Mouse (Mus musculus): ENCODE measurements around the gene Ptms. TPM values are rescaled to one million over a fixed set of nuclear protein-coding genes. Genes with fewer than 3 reads are reported as not detected.

The Ptms gene
- polyA plus RNA-seq, 1 experiment: 192 TPM

- 82% methylated on average over 3 of the region's 3 CpGs for WGBS
Measured at GRCm38 (mm10) chr6:124958127-124958526, 38.2 kb upstream of the Ptms start.

DNA sequence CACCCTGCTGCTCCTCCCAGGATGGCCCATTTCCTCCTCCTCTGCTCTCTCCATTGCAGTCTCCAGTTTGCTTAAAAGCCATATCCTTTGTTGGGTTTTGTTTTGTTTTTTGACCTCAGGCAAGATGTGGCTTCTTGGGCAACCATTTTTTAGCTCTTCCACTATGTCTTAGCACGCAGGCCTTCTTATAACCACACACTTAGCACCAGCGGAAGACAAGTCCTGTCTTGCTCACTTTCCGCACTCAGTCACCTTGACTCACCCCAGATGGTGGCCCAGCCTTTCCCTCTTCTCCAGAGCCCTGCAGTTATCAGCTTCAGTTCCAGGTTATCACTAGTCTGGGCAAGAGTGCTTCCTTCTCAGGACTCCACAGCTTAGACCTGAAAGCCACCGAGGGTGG lies 35.3 kb upstream of the Ptms start:
- Histone ChIP-seq H3K27ac (ENCODE audit: control insufficient read depth, insufficient read depth, low read depth, low read length, poor library complexity) (no peak overlapping the region), H3K4me1 (ENCODE audit: control insufficient read depth, insufficient read depth, low read length) (no peaks in the 10 kb centered on the region; the same call in 1 of the 2 replicates), H3K4me3 (replicated peaks; ENCODE audit: control insufficient read depth, low read depth, low read length) (no peak overlapping the region)
- no peak for TF ChIP-seq POLR2A (IDR thresholded peaks at IDR 0.05; ENCODE audit: borderline replicate concordance, control insufficient read depth, low read depth, low read length)
- TF ChIP-seq CTCF (IDR thresholded peaks at IDR 0.05; ENCODE audit: control insufficient read depth, insufficient read depth, low read length): no peak
- 84% methylated on average over 4 of the region's 4 CpGs for WGBS

More at GRCm38 (mm10) chr6:124958127-124958526, 38.2 kb upstream of the Ptms start:
- Histone ChIP-seq H3K27ac (ENCODE audit: control insufficient read depth, insufficient read depth, low read depth, low read length, poor library complexity) (no peak overlapping the region), H3K4me1 (ENCODE audit: control insufficient read depth, insufficient read depth, low read length) (no peaks in the 10 kb centered on the region; the same call in 1 of the 2 replicates), H3K4me3 (replicated peaks; ENCODE audit: control insufficient read depth, low read depth, low read length) (no peak overlapping the region)
- no peak for TF ChIP-seq POLR2A (IDR thresholded peaks at IDR 0.05; ENCODE audit: borderline replicate concordance, control insufficient read depth, low read depth, low read length)
- no peak for TF ChIP-seq CTCF (IDR thresholded peaks at IDR 0.05; ENCODE audit: control insufficient read depth, insufficient read depth, low read length)

- 90% methylated on average over 2 of the region's 2 CpGs for WGBS
- no peak overlapping the region for H3K4me3 ChIP-seq (replicated peaks; ENCODE audit: control insufficient read depth, low read depth, low read length)
- H3K27ac ChIP-seq (ENCODE audit: control insufficient read depth, insufficient read depth, low read depth, low read length, poor library complexity): no peak overlapping the region
- no peak for TF ChIP-seq CTCF (IDR thresholded peaks at IDR 0.05; ENCODE audit: control insufficient read depth, insufficient read depth, low read length)
- no peak for TF ChIP-seq POLR2A (IDR thresholded peaks at IDR 0.05; ENCODE audit: borderline replicate concordance, control insufficient read depth, low read depth, low read length)
- no peaks in the 10 kb centered on the region for H3K4me1 ChIP-seq (ENCODE audit: control insufficient read depth, insufficient read depth, low read length)
Measured at GRCm38 (mm10) chr6:124953991-124954715, 34.2 kb upstream of the Ptms start.

GRCm38 (mm10) chr6:124943526-124943925 lies 23.6 kb upstream of the Ptms start:
- Histone ChIP-seq H3K27ac (ENCODE audit: control insufficient read depth, insufficient read depth, low read depth, low read length, poor library complexity) (no peak overlapping the region), H3K4me3 (replicated peaks; ENCODE audit: control insufficient read depth, low read depth, low read length) (no peak overlapping the region), H3K4me1 (ENCODE audit: control insufficient read depth, insufficient read depth, low read length) (no peaks in the 10 kb centered on the region)
- WGBS: 84% methylated on average over 3 of the region's 3 CpGs
- TF ChIP-seq CTCF (IDR thresholded peaks at IDR 0.05; ENCODE audit: control insufficient read depth, insufficient read depth, low read length) (no peak), POLR2A (IDR thresholded peaks at IDR 0.05; ENCODE audit: borderline replicate concordance, control insufficient read depth, low read depth, low read length) (no peak)

DNA sequence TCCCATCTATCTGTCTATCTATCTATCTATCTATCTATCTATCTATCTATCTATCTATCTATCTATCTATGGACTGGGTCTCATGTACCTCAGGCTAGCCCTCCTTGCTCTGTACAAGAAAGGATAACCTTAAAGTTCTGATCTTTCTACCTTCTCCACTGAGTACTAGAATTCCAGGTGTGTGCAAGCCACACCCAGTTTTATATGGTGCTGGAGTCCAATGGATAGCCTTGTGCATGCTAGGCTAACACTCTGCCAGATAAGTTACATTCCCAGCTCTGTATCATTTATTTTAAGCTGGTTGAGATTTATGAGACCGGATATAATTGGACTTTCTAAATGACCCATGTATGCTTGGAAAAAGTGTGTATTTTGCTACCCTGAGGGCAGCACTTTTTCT lies 21.8 kb upstream of the Ptms start:
- Histone ChIP-seq H3K27ac (ENCODE audit: control insufficient read depth, insufficient read depth, low read depth, low read length, poor library complexity) (no peak overlapping the region), H3K4me3 (replicated peaks; ENCODE audit: control insufficient read depth, low read depth, low read length) (no peak overlapping the region), H3K4me1 (ENCODE audit: control insufficient read depth, insufficient read depth, low read length) (no peaks in the 10 kb centered on the region)
- WGBS: 92% methylated on average over 1 of the region's 1 CpGs
- TF ChIP-seq POLR2A (IDR thresholded peaks at IDR 0.05; ENCODE audit: borderline replicate concordance, control insufficient read depth, low read depth, low read length) (no peak), CTCF (IDR thresholded peaks at IDR 0.05; ENCODE audit: control insufficient read depth, insufficient read depth, low read length) (no peak)

DNA sequence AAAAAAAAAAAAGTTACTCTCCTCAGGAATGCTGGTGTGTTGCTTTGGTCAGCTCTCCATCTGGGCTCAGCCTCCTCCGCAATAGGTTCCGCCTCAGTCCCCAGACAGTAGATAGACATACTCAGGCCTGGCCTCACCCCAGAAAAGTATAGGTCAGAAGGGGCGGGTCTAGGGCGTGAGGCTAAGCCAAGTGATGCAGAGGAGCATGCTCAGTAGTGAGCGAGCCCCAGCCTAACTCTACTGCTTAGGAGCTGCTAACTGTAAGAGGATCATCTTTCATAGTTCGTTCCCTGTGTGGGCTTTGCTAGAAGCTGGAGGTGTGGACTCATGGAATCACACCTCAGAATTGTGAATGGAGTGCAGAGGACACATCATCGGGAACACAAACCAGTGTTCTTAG lies 18.7 kb upstream of the Ptms start:
- WGBS: 85% methylated on average over 7 of the region's 7 CpGs
- H3K4me3 ChIP-seq (replicated peaks; ENCODE audit: control insufficient read depth, low read depth, low read length): no peak overlapping the region
- TF ChIP-seq CTCF (IDR thresholded peaks at IDR 0.05; ENCODE audit: control insufficient read depth, insufficient read depth, low read length): no peak
- TF ChIP-seq POLR2A (IDR thresholded peaks at IDR 0.05; ENCODE audit: borderline replicate concordance, control insufficient read depth, low read depth, low read length): no peak
- H3K27ac ChIP-seq (ENCODE audit: control insufficient read depth, insufficient read depth, low read depth, low read length, poor library complexity): no peak overlapping the region
- no peaks in the 10 kb centered on the region for H3K4me1 ChIP-seq (ENCODE audit: control insufficient read depth, insufficient read depth, low read length)

DNA sequence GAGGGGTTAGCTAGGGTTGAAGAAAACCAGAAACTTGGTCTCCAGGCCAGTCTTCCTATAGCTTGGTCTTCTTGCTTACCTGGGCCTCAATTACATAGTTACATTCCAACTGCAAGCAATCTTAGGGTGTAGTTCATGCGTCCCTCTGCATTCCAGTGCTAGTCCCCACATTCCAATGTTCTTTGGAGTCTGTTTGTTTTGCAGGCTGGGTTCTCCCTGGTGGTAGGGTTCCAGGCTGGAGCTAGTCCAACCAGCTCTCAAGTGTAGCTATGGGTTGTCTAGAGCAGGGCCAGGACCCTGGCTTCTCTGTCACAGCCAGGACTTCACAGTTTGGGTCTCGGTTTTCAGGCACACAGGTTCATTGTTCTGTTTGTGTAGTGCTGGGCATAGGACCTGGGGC lies 17.6 kb upstream of the Ptms start:
- Histone ChIP-seq H3K27ac (ENCODE audit: control insufficient read depth, insufficient read depth, low read depth, low read length, poor library complexity) (no peak overlapping the region), H3K4me1 (ENCODE audit: control insufficient read depth, insufficient read depth, low read length) (no peaks in the 10 kb centered on the region), H3K4me3 (replicated peaks; ENCODE audit: control insufficient read depth, low read depth, low read length) (no peak overlapping the region)
- WGBS: 72% methylated on average over 2 of the region's 2 CpGs
- TF ChIP-seq POLR2A (IDR thresholded peaks at IDR 0.05; ENCODE audit: borderline replicate concordance, control insufficient read depth, low read depth, low read length) (no peak), CTCF (IDR thresholded peaks at IDR 0.05; ENCODE audit: control insufficient read depth, insufficient read depth, low read length) (no peak)

DNA sequence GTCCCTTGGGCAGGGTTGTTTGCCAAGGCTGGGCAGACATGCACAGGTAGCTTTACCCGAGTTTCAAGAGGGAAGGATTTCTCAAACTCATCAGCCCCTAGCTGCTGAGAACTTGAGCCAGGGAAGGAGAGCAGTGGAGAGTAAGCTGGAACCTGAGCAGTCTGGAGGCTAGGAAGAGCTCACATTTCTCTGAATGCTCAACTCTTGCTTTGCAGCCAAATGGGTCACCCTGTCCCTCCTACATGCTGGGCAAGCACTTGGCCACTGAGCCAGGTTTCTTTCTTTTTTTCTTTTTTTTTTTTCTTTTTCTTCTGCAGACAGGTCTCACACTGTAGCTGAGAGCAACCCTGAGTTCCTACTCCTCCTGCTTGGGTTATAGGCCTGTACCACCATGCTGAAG lies 16.8 kb upstream of the Ptms start:
- Histone ChIP-seq H3K4me3 (replicated peaks; ENCODE audit: control insufficient read depth, low read depth, low read length) (no peak overlapping the region), H3K27ac (ENCODE audit: control insufficient read depth, insufficient read depth, low read depth, low read length, poor library complexity) (no peak overlapping the region), H3K4me1 (ENCODE audit: control insufficient read depth, insufficient read depth, low read length) (no peaks in the 10 kb centered on the region; the same call in 1 of the 2 replicates)
- no peak for TF ChIP-seq CTCF (IDR thresholded peaks at IDR 0.05; ENCODE audit: control insufficient read depth, insufficient read depth, low read length)
- TF ChIP-seq POLR2A (IDR thresholded peaks at IDR 0.05; ENCODE audit: borderline replicate concordance, control insufficient read depth, low read depth, low read length): no peak
- WGBS: 72% methylated on average over 1 of the region's 1 CpGs
